Mouse (Mus musculus) induced T-regulatory cell, adult 2 months (primary cell): ENCODE measurements around the gene Gsk3a.

ENCODE experiments used
- DNase-seq: peaks from one replicate; pipeline ENCODE4 v3.0.0-alpha.2; 2012; ENCODE audit warnings: low read depth

Gene Gsk3a

DNA sequence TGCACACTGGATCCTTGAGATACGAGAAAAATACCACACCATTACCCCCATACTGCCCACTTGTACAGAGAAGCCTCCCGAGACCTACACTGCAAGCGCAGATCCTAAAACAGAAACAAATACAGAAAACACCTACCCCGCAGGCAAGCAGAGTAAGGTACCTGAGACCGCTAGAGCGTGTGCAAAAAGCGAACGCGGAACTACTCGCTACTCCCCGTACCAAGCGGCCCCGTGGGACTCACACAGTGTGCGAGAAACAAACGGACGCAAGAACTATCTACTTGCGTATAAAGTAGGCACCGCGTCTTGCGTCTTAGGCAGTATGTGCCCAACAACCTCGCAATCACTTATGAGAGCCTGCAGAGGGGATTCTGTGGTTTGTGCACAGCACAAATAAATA lies 55.8 kb downstream of the Gsk3a start:
- DNase-seq = peak; percentile 57

DNA sequence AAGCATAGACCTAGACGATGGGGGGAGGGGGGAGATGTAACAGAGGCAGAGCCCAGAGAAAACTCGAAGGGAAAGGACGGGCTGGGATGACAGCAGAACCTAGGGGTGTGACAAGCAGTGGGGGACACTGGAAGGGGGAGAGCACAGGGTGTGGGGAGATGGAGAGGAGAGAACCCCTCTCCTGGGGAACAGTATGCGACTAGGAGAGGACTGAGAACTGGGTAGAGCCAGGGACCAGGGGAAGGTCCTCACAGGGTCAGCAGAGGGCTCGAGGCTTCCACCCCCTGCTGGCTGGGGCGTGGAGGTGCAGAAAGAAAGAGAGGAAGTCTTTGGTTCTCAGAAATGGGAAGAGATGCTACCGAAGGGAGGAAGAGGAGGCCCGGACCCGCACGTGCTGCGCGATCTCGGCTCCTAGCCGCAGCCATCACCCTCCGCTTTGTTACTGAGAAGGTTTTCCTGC lies 56.3 kb downstream of the Gsk3a start:
- DNase-seq = peak; percentile 81

DNA sequence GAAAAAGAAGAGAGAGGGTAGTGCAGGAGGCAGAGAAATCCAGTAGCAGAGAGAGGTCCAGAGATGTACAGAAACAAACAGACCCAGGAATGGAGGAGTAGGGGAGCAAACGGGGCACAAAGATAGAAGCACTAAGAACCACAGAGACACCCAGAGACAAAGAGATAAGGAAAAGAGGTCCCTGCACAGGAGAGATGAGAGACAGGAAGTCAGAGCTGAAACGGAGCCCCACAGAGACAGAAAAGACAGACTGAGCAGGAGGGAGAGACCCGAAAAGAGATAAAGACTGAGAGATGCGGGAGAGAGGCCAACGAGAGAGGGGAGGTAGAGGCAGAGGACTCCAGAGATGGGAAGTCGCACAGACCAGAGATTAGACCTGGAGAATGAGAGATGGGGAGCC lies 57.1 kb downstream of the Gsk3a start:
- DNase-seq = peak; percentile 50

DNA sequence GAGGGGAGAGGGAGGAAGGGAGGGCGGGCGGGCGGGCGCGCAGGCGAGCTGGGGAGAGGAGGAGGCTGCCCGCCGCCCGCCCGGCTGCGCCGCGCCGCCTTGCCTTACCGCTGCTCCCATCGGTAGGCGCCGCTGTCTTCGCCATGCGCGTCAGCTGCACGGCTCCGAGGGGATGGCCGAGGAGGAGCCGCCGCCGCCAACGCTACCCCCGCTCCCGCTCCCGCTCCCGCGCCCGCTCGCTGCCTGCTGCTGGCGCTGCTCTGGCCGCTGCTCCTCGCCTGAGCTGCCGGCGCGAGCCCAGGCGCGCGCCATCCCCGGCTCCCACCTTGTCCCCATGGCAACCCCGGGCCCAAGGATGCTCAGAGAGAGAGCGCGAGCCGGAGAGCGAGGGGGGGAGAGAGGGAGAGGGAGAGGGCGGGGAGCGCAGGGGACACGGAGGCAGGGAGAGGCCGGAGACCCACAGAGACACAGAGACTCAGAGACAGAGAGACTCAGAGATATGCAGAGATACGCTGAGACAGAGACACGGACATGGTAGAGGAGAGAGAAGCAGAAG lies 58.0 kb downstream of the Gsk3a start, which contains the start of gene Pou2f2:
Pou2f2 (minus strand) TSS at position 121 of the 556 bp plus-strand sequence.
- DNase-seq = peak; percentile 82

DNA sequence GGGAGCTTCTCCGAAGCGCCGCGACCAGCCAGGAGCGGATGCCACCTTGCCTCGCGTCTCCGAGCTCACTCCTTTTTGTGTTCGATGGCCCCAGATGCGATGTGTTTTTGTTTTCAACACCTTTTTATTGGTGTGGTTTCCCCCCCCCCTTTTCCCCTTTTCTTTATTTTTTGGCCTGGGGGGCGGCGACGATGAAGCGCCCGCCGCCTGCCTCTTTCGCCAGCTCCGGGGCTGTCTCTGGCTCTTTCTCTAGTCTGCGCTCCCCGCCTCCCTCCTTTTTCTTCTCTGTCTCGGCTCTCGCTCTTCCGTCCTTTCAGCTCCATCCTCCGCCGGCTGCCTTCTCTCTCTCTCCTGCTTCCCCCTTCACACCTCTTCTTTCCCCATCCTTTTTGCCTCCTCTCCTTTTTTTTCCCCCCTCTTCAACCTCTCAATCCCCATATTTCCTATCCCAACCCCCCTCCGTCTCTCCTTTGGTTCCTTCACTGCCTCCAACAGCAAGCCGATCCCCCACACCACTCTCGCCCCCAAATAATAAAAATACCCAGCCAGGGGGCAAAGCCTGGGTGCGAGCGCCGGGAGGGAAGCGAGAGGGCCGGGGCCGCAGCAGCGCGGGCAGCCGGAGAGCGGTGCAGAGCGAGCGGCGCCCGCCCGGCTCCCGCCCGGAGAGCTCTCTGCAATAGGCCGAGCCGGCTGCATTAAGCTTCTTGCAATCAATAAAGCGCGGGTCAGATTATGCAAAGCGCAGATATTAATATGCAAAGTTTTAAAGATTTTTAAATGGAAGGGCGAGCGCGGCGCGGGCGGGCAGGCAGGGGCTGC lies 58.7 kb downstream of the Gsk3a start:
- peak; percentile 65 for DNase-seq

DNA sequence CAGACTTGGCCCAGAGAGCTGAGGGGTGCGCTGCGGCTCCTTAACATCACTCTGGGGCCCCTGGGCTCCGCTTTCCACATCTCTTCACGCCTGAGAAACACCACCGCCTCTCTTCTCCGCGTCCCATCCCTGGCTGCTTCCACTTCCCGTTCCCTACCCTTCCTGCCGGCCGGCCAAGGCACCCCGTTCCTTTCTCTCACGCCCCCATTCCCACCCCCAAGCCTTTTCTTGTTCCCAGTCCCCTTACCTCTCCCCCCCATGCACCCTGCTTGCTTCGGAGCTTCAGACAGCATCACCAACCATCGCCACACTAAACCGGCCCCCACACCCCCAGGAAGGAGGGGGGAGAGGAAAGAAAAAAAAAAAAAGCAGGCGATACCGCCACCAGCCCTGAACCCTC lies 59.3 kb downstream of the Gsk3a start:
- DNase-seq = peak; percentile 34
